Mouse (Mus musculus) ES-Bruce4 (cell line): ENCODE measurements around the gene Zfp710. TPM values are rescaled to one million over a fixed set of nuclear protein-coding genes. Genes with fewer than 3 reads are reported as not detected.

Experiments used
- H3K27ac ChIP-seq: 2 replicates; pipeline ENCODE4 v1.5.1; 2012; ENCODE audit warnings: low read length, inconsistent platforms; ENCODE audit not compliant: insufficient read depth
- H3K27me3 ChIP-seq: 2 replicates; pipeline ENCODE4 v1.6.1; 2012; ENCODE audit warnings: mild to moderate bottlenecking, low read length, inconsistent platforms; ENCODE audit not compliant: control insufficient read depth, poor library complexity, insufficient read depth, severe bottlenecking
- H3K36me3 ChIP-seq: 2 replicates; pipeline ENCODE4 v1.6.1; 2012; ENCODE audit warnings: inconsistent platforms, mild to moderate bottlenecking, low read length, moderate library complexity; ENCODE audit not compliant: control insufficient read depth, poor library complexity, insufficient read depth, severe bottlenecking
- H3K4me1 ChIP-seq: one replicate; pipeline ENCODE4 v1.8.1; 2011; ENCODE audit warnings: low read length; ENCODE audit not compliant: control insufficient read depth, insufficient read depth
- H3K4me3 ChIP-seq: 2 replicates; pipeline ENCODE4 v1.5.1; 2011; ENCODE audit warnings: low read depth, mild to moderate bottlenecking, low read length
- H3K9ac ChIP-seq: 2 replicates; pipeline ENCODE4 v1.6.1; 2012; ENCODE audit warnings: low read depth, mild to moderate bottlenecking, inconsistent platforms; ENCODE audit not compliant: poor library complexity, severe bottlenecking
- H3K9me3 ChIP-seq: replicated peaks from 2 replicates; pipeline ENCODE4 v1.6.1; 2012; ENCODE audit warnings: mild to moderate bottlenecking, low read length, inconsistent platforms; ENCODE audit not compliant: control insufficient read depth, poor library complexity, insufficient read depth, severe bottlenecking
- CTCF ChIP-seq: IDR thresholded peaks from one replicate; pipeline ENCODE4 v1.8.1; 2011; ENCODE audit warnings: low read depth, low read length
- EP300 ChIP-seq: IDR thresholded peaks from 2 replicates; pipeline ENCODE4 v1.6.1; 2011; ENCODE audit warnings: low read depth, low read length; ENCODE audit not compliant: insufficient read depth
- POLR2A ChIP-seq: IDR thresholded peaks from one replicate; pipeline ENCODE4 v1.8.1; 2011; ENCODE audit warnings: low read length; ENCODE audit not compliant: insufficient read depth
- polyA plus RNA-seq: library from polyadenylated mRNA; stranded (reverse); fragments of >200 nt; gene quantifications from 2 replicates; pipeline ENCODE4 v1.2.4, GENCODE M21; 2011; ENCODE audit warnings: low read depth; ENCODE audit not compliant: missing spikeins, insufficient read depth, insufficient read length

Gene Zfp710
- polyA plus RNA-seq, 1 experiment = 86.7 TPM

GRCm38 (mm10) chr7:80033771-80034170 is 9.2 kb downstream of the Zfp710 start:
- no peak for TF ChIP-seq EP300
- Histone ChIP-seq H3K36me3 (no peaks in the 10 kb centered on the region), H3K27me3 (no peaks in the 10 kb centered on the region), H3K4me1 (peaks cover 24% of the 10 kb centered on the region), H3K4me3 (no peak overlapping the region), H3K27ac (no peak overlapping the region), H3K9me3 (no peaks in the 10 kb centered on the region), H3K9ac (no peak overlapping the region)

DNA sequence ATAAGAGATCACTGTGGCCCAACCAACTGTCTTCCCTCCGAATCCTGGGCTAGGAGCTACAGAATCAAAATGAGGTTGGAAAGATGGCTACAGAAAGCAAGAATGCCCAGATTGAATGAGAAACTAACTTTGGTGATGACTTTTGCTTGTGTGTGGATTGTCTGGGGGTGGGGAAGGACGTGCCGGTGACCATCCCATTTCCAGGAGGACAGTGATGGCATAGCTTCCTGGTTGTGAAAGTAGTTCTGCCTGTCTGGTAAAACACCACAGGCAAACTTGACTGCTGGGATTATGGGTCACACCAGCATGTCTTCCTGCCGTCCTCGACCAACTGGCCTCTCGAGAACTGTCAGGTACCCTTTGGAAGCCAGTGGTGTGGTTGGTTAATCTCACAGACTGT is 10.5 kb downstream of the Zfp710 start:
- Histone ChIP-seq H3K4me1 (peaks cover 24% of the 10 kb centered on the region), H3K9ac (no peak overlapping the region), H3K4me3 (no peak overlapping the region), H3K9me3 (no peaks in the 10 kb centered on the region), H3K27ac (no peak overlapping the region), H3K27me3 (no peaks in the 10 kb centered on the region), H3K36me3 (0 out of 2 replicates have a peak, but pooled peaks cover 6% of the 10 kb centered on the region)
- TF ChIP-seq EP300 (no peak), POLR2A (no peak), CTCF (no peak)

- Histone ChIP-seq H3K4me1 (peaks cover 20% of the 10 kb centered on the region), H3K9me3 (no peaks in the 10 kb centered on the region)
These were observed 11.1 kb downstream of the Zfp710 start for GRCm38 (mm10) chr7:80035748-80036147.

GRCm38 (mm10) chr7:80039699-80040098 is 15.1 kb downstream of the Zfp710 start:
- H3K27me3 ChIP-seq = no peaks in the 10 kb centered on the region
- no peak for TF ChIP-seq CTCF
- no peak for TF ChIP-seq POLR2A
- TF ChIP-seq EP300 = no peak
- no peak overlapping the region for H3K9ac ChIP-seq
- H3K9me3 ChIP-seq = no peaks in the 10 kb centered on the region
- no peak overlapping the region for H3K27ac ChIP-seq
- H3K4me1 ChIP-seq = peaks cover 11% of the 10 kb centered on the region
- peaks cover 15% of the 10 kb centered on the region; the same call in 1 of the 2 replicates for H3K36me3 ChIP-seq
- H3K4me3 ChIP-seq = no peak overlapping the region

More at GRCm38 (mm10) chr7:80035748-80036147, 11.1 kb downstream of the Zfp710 start:
- Histone ChIP-seq H3K27ac (no peak overlapping the region), H3K4me3 (no peak overlapping the region), H3K9ac (no peak overlapping the region), H3K27me3 (no peaks in the 10 kb centered on the region), H3K36me3 (0 out of 2 replicates have a peak, but pooled peaks cover 6% of the 10 kb centered on the region)
- no peak for TF ChIP-seq POLR2A
- TF ChIP-seq EP300 = no peak
- TF ChIP-seq CTCF = no peak

GRCm38 (mm10) chr7:80044170-80044569 is 19.6 kb downstream of the Zfp710 start:
- H3K9me3 ChIP-seq = no peaks in the 10 kb centered on the region
- H3K27ac ChIP-seq = no peak overlapping the region
- TF ChIP-seq EP300 (no peak), CTCF (no peak), POLR2A (no peak)
- H3K36me3 ChIP-seq = peaks cover 12% of the 10 kb centered on the region; the same call in 1 of the 2 replicates
- peaks cover 4% of the 10 kb centered on the region for H3K4me1 ChIP-seq
- no peak overlapping the region for H3K4me3 ChIP-seq
- H3K9ac ChIP-seq = no peak overlapping the region
- no peaks in the 10 kb centered on the region for H3K27me3 ChIP-seq

- no peak overlapping the region for H3K4me3 ChIP-seq
- no peaks in the 10 kb centered on the region for H3K27me3 ChIP-seq
- peaks cover 3% of the 10 kb centered on the region for H3K4me1 ChIP-seq
These were observed 22.4 kb downstream of the Zfp710 start for GRCm38 (mm10) chr7:80047041-80047440.

More at GRCm38 (mm10) chr7:80047041-80047440, 22.4 kb downstream of the Zfp710 start:
- Histone ChIP-seq H3K9ac (no peak overlapping the region), H3K9me3 (no peaks in the 10 kb centered on the region), H3K27ac (no peak overlapping the region), H3K36me3 (no peaks in the 10 kb centered on the region)
- TF ChIP-seq POLR2A (no peak), EP300 (no peak), CTCF (no peak)
